Mouse (Mus musculus): ENCODE results near the gene Gipc3.

The Gipc3 gene

DNA sequence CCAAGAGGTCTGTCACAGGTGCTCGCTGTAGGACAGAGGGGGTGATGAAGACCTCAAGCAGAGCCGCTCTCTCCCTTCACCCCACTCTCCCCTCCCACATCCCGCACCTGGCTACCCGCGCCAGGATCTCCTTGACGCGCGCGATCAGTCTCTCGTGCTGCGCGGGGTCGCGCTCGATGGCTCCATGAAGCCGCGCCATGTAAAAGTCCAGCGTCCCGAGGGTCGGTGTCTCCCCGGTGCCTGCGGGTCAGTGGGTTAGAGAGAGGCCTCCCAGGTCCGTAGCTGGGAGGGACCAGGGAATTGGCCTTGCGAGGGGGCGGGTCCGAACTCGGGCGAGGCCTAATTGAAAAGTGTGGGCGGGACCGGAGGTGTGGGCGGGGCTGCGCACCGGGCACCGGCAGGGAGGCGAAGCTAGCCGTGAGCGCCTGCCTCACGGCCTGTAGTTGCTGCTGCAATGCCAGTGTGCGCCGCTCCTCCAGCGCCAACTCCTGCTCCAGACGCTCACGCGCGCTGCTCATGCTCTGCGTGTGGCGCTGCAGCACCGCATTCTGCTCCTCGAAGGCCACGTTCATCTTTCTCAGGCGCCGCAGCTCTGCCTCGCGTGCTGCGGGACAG, 3.5 kb upstream of the Gipc3 start:
- DNase-seq (ENCODE audit: low spot score) = peak; percentile 49

DNA sequence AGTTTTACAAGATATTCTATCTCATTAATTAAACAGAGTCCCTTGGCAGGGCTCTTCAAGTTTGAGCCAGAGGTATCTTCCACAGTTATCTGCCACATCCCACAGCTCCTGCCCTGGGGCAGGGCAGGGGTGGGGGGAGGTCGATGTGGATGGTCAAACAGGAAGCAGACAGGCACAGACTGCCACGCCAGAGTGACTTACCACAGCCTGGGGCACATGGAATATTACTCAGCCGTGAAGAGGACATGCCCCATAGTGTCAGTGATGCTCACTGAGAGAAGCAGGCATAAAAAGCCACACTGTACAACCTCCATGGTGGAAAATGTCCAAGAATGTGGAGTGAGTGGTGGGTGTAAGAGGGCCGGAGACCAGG, 2.1 kb upstream of the Gipc3 start:
- no peak for DNase-seq (ENCODE audit: low spot score)

DNA sequence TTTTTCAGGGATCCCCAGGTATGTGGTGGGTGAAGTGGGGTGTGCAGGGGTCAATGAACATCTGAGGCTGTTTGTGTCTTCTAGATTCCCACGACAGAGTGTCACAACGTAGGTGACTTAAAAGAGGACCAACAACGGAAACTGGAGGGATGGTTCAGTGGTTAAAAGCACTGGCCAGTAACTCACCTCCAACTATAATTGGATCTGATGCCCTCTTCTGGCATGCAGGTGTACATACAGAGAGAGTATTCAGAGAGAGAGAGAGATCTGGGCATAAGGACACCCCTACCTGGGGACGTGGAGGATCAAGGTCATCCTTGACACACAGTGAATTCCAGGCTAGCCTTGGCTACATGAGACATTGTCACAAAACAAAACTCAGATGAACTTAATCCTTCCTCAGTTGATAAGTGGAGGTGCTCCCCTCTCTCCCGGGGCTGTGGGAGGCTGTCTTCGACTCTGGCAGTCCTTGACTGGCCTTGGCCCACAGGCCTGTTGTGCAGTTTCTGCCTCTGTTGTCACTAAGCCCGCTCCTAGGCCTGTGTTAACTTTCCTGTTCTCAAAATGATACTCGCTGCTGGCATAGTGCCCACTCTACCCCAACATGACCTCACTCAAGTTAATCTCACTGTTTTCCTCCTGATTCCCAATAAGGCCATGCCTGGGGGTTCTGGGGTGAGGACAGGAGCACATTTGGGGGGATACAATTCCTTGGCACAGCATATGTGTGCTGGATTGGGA, 1.5 kb upstream of the Gipc3 start:
- no peak for DNase-seq (ENCODE audit: low spot score)

DNA sequence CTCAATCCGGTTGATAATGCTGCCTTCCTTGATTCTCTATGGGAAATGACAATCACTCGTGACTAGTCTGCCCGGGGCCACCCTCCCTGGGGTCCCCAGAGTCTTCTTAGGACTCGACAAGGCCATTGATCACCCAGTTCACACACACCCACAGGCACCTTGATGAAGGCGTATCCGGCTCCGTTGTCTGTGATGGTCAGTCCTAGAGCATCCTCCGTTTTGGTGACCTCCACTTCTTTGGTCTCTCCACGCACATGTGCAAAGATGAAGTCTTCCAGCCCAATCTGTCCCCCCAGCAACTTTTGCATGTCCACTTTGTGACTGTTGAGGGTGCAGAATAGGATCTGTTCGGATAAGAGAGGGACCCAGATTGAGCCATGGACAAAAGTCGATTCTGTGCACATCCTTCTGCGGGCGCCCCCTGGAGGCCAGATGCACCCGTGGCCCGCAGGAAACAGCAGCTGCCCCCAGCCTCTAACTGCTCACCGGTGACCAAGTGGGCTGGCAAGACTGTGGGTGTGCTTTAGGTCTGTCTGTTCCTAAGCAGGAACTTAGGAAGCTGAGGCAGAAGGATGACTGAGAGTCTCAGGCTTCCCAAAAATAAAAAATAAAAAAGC, 1.6 kb downstream of the Gipc3 start:
- peak; percentile 75 for DNase-seq (ENCODE audit: low spot score)

DNA sequence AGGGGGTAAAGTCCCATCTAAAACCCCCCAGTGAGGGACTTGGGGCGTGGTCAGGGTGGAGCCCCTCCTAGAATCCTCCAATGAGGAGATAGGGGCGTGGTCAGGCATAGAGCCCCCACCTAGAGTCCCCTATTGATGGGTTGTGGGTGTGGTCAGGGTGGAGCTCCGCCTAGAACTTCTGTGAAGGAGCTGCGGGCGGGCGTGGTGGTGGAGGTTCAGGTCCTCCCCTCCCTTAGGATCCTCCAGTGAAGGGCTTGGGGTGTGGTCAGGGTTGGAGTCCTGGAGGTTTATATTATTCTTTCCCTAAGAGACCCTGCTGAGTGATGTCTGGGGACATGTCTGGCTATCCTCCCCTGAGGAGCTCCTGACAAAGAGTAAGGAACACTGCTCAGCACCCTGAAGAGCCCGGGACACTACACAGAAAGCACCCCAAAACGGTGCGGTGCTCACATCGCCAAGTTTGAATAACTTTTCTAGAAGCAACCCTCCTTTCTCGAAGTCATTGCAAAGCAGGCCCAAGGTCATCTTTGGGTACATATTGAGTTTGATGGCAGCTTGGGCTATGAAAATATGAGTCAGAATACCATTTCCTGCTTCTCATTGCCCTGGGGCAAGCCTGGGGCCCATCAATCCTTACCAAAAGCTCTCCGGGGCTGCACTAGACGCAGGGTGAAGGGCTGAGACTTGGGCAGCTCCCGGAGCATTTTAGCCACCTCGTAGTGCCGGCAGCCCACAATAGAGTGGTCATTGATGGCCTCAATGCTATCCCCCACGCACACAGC, 2.3 kb downstream of the Gipc3 start:
- DNase-seq (ENCODE audit: low spot score) = no peak

DNA sequence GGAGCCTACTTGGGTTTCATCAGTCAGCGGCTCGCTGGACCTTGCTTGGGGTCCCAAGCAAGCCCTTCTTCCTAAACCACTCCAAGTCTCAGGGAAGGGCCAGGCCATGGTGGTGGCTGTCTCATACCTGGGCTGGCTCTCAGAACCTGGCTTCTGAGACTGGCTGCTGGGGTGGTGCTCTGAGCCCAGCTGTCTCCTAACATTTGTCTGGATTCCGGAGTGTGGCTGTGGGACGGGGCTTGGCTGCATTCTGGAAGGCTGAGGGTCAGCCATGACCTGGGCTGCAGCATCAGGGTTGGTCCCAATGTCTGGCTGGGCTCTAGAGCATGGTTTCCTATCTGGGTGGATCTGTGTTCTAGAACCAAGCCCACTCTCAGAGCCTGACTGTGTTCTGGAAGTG, 6.5 kb downstream of the Gipc3 start:
- no peak for DNase-seq (ENCODE audit: low spot score)

DNA sequence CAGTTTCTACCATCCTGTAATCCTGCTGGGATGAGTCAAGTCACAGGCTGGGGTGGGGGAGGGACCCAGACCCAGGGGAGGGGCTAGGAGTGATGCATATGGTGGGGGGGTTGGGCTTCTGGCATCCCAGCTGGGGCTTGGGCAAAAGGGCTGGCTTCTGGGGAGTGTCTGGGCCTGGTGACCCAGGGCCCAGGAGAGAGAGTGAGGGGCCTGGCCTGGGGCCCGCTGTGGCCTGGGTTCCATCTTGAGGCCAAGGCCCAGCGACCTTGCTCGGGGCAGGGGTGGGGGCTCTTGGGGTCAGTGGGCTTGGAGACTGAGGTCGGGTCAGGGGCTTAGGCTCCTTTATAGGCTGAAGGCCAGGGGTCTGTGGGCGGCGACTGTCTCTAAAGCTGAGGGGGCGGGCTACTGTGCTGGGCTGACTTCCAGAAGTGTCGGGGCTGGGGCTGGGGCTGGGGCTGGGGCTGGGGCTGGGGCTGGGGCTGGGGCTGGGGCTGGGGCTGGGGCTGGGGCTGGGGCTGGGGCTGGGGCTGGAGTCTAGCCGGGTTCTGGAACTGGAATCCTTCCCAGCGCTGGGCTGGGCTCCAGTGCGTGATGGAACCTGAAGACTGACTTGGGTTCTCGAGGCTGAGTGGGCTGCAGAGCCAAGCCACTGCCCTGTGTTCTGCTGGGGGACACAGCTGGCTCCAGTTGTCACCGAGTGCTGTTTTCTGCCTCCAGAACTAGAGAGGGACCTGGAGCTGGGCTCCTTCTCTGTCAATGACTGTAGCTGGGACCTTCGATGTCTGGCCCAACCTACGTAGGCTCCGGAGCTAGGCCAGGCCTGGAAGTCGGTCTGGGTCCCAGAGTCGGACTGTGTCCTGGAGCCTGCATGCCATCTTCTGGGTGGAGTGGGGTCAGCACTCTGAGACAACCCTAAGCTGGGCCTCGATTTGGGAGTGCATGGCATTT, 7.4 kb downstream of the Gipc3 start:
- DNase-seq (ENCODE audit: low spot score) = no peak

DNA sequence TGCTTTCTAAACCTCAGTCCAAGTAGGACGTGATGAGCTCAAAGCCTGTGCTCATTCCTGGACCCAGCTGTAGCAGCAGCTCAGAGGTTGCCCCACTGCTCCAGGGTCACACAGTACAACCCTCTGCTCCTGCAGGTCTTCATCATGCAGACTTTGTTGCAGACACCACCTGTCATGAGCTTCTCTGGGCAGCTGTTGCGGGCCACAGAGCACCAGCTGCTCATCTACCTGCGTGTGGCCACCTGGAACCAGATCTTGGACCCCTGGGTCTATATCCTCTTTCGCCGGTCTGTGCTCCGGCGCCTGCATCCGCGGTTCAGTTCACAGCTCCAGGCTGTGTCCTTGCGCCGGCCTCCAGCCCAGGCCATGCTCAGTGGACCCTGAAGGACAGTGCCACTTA, 8.7 kb downstream of the Gipc3 start:
- no peak for DNase-seq (ENCODE audit: low spot score)

DNA sequence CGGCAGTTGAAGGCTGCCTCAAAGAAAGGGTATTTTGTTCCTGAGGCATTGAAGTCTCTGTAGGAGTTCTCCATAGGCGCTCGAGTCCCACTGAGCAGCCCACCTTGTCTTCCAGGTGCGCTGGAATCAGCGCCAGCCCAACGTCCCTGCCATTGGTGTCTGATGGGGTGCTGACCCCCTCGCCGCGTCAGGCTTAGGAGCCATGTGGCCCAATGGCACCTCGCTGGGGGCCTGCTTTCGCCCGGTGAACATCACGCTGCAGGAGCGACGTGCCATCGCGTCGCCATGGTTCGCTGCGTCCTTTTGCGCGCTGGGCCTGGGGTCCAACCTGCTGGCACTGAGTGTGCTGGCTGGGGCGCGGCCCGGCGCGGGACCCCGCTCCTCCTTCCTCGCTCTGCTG, 10.8 kb downstream of the Gipc3 start:
- DNase-seq (ENCODE audit: low spot score) = no peak

DNA sequence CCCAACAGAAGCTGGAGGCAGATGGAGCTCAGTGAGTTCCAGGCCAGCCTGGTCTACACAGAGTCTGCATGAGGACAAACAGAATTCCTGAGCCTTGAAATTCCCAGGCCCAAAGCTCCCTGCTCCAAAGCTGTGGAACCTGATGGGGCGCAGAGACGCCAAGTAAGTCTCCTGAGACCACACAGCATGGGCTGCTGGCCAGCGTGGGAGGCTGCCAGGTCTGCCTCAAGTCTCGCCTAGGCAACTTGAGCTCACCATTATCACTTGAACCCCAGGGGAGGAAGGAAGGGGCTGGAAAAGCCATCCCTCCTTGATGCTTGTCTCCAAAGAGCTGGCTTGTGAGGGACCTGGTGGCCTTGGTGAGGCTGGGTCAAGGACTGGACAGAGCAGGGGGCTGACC, 13.1 kb downstream of the Gipc3 start:
- DNase-seq (ENCODE audit: low spot score) = no peak

DNA sequence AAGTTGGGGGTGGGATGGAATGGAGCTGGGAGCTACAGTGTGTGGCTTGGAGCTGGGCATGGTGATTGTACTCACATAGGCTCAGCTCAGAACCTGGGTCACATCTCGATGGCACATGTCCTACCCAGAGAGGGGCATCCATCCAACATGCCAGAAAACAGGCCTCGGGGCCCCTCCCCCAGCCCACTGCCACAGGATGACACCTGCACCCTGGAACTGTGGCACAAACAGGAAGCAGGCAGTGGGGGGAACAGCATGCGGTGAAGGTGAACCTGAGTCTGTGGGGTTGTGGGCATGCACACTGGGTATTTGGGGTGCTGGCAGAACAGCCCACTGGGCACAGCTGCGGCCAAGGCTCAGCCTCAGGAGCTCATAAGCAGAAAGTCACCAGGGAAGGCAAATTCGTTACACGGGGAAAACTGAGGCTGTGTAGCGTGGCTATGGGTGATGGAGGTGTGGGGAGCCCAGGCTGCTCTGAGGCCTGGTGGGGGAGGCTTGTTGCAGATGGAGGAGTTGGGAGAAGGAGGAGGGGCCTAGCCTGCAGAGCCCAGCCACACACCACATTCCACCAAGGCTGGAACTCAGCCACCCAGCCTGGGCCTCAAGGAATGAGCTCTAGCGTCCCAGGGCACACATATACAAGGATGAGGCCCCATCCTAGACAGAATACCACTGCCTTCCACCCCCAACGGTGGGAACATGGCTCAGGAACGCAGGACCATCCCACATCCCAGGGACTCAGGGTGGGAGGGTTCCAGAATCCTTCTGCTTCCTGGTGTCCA, 13.7 kb downstream of the Gipc3 start:
- DNase-seq (ENCODE audit: low spot score) = no peak

DNA sequence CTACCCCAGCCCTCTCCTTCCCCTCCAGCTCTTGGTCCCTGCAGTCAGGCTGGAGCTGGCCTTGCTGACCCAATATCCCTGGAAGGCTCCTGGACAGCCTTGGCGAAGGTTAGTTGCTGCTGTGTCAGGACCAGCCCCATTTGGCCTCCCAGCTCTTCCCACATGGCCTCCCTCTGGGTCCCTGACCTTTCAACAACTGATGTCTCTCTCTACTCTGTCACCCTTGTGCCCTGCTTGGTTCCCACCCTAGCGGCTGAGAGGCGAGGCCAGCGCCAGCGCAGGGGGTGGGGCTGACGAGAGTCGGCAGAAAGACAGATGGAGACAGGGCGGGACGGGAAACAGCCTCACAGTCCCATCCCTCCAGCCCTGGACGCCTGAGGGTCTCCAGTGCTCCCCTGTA, 14.7 kb downstream of the Gipc3 start, which contains the start of gene Tbxa2r:
Gene Tbxa2r (plus strand): TSS at position 346 of the 400 bp plus-strand sequence.
- DNase-seq (ENCODE audit: low spot score) = no peak

DNA sequence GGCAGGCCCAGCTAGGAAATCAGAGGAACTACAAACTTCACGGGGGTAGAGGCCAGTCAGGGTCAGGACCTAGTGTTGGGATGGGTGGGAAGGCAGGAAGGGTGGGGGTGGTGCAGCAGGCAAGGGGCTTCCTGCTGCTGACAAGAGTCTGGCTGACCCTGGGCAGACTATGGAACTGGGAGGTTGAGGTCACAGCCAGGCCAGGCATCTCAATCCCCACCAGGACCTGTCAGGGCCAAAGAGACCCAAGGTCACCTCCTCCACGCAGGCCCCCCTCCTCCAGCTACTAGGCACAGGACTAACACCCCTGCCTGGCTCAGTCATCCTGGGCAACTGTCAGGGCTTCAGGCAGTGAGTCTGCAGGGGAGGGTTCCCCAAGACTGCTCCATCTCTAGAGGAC, 15.1 kb downstream of the Gipc3 start:
- DNase-seq (ENCODE audit: low spot score) = no peak

DNA sequence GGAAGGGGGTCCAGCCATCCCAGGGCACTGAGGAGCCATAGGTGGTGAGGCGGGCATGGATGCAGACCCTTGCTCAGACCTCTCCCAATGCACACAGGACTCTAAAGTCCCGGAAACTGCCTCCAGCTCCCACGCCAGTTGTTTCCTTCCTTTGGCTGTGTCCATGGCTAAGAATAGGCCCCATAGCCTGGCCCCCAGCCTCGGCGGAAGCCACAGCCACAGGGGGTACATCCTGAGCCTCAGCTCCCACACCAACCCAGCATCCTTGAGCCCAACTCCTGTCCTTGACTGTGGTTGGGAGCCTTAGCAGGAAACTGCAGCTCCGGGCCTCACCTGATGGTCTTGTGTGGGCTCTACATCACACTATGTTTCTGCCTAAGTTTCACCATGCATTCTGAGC, 16.2 kb downstream of the Gipc3 start:
- no peak for DNase-seq (ENCODE audit: low spot score)

DNA sequence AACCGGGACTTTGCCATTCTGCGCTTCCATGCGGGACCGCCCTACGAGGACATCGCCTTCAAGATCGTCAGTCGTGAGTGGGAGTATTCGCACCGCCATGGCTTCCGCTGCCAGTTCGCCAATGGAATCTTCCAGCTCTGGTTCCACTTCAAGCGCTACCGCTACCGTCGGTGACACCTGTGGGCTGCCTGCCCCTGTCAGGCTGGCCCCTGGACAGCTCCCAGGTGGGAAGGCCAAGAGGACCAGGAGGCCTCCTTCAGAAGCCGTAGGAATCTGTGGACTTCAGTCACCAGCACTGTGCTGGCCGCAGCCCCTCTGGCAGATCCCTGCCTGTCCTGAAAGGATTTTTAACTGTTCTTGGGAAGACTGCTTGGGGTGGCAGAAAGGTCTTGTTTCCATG, 17.3 kb downstream of the Gipc3 start:
- DNase-seq (ENCODE audit: low spot score) = no peak

DNA sequence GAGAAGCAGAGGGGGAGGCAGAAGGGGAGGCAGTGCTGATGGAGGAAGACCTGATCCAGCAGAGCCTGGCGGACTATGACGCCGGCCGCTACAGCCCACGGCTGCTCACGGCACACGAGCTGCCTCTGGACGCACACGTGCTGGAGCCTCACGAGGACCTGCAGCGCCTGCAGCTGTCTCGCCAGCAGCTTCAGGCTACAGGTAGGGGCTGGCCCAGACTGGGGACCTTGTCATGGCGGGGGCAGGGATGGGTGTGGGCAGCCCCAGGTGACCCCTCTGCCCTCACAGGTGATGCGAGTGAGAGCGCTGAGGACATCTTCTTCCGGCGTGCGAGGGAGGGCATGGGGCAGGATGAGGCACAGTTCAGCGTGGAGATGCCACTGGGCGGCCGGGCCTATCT, 17.9 kb downstream of the Gipc3 start:
- DNase-seq (ENCODE audit: low spot score) = no peak

DNA sequence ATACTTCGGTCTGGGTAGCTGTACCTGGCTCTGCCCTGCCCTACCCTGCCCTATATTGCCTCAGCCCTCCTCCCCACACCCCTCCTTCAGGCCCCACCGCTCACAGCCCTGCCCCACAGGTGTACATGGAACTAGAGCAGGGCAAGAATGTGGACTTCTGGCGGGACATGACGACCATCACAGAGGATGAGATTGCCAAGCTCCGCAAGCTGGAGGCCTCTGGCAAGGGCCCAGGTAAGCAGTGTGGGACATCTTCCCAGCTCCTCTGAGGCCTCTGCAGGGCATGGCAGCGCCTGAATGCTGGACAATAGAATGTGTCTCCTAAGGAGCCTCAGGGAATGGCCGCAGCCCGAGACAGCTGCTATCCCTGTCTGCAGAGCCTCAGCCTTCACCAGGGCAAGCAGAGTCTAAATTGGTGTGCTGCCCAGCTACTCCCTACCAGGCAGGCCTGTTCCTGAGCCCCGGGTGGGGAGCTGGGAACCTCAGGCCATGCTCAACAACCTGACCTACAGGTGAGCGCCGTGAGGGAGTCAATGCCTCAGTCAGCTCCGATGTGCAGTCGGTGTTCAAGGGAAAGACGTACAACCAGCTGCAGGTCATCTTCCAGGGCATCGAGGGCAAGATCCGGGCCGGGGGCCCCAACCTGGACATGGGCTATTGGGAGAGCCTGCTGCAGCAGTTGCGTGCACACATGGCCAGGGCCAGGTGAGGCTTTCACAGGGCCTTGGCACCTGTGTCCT, 19.1 kb downstream of the Gipc3 start:
- no peak for DNase-seq (ENCODE audit: low spot score)

DNA sequence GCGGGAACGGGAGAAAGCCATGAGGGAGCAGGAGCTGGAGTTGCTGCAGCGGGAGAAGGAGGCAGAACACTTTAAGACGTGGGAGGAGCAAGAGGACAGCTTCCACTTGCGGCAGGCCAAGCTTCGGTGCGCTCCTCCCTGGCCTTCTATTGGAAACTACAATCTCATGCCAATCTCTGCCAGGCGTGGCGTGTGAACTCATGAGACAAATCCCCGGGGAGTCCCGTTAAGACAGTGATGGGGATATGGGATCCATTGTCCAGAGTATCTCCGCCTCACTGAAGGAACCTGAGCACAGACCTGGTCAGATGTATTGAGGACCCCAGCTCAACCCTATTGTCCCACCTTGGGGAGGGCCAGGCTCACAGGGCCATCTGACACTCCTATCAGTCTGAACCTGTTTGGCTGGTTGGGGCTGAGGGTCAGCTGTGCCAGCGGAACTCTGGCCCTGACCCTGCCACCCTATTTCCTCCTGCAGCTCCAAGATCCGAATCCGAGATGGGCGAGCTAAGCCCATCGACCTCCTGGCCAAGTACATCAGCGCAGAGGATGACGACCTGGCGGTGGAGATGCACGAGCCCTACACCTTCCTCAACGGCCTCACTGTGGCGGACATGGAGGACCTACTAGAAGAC, 19.8 kb downstream of the Gipc3 start:
- no peak for DNase-seq (ENCODE audit: low spot score)

DNA sequence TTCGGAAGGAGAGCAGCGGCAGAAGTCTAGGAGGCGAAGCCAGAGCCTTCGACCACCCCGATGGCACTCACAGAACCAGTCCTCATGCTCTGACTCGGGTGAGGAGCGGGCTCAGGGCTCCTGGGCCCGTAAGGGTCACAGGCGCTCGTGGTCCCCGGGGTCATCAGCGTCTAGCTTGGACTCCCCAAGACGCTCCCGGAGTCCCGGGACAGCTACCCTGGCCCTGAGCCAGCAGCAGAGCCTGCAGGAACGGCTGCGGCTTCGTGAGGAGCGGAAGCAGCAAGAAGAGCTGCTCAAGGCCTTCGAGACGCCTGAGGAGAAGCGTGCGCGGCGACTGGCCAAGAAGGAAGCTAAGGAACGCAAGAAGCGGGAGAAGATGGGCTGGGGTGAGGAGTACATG, 20.6 kb downstream of the Gipc3 start:
- no peak for DNase-seq (ENCODE audit: low spot score)

DNA sequence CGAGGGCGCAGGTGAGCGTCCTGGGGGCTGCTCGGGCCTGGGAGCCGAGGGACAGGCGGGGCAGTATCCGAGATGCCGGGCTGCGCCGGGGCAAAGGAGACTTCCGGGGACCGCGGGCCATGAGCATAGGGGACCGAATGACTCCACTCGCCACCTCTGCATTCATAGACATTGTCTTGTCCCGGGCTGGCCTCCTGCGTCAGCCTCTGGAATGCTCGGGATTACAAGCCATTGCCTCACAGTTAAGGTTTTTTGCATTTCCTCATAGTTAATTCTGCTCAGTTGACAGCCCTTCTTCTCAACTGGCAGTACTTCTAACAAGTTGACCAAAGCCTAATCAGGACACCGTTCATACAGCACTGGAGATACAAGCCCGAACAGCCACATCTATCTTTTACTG, 21.6 kb downstream of the Gipc3 start:
- no peak for DNase-seq (ENCODE audit: low spot score)

Measured in urinary bladder, postnatal 25 days (tissue).